Mouse (Mus musculus): ENCODE measurements around the gene Sesn3. TPM values are rescaled to one million over a fixed set of nuclear protein-coding genes. Genes with fewer than 3 reads are reported as not detected.

The Sesn3 gene
- polyA plus RNA-seq, 1 experiment = 4.9 TPM

GRCm38 (mm10) chr9:14362068-14362768 is 87.4 kb downstream of the Sesn3 start:
- H3K4me3 ChIP-seq (ENCODE audit: insufficient read depth, poor library complexity, severe bottlenecking) = no peak overlapping the region
- no peaks in the 10 kb centered on the region for H3K36me3 ChIP-seq (ENCODE audit: control insufficient read depth, insufficient read depth)
- no peaks in the 10 kb centered on the region for H3K79me2 ChIP-seq (ENCODE audit: control insufficient read depth, insufficient read depth)
- H3K27me3 ChIP-seq (ENCODE audit: control insufficient read depth, insufficient read depth, insufficient read length) = no peaks in the 10 kb centered on the region
- H3K79me3 ChIP-seq (ENCODE audit: low read depth) = no peaks in the 10 kb centered on the region
- H3ac ChIP-seq (ENCODE audit: control insufficient read depth, insufficient read length, low read depth) = no peak overlapping the region
- TF ChIP-seq CEBPB (IDR thresholded peaks at IDR 0.05; ENCODE audit: low read depth) (no peak), MAX (IDR thresholded peaks at IDR 0.05) (no peak), MYOD1 (IDR thresholded peaks at IDR 0.05; ENCODE audit: control insufficient read depth, insufficient read length, low read depth) (no peak), FOSL1 (IDR thresholded peaks at IDR 0.05; ENCODE audit: insufficient read depth, low read length, poor library complexity, severe bottlenecking) (no peak)

GRCm38 (mm10) chr9:14363540-14363939 is 88.7 kb downstream of the Sesn3 start:
- no peaks in the 10 kb centered on the region for H3K79me3 ChIP-seq (ENCODE audit: low read depth)
- no peaks in the 10 kb centered on the region for H3K79me2 ChIP-seq (ENCODE audit: control insufficient read depth, insufficient read depth)
- TF ChIP-seq CEBPB (IDR thresholded peaks at IDR 0.05; ENCODE audit: low read depth) (no peak), USF1 (IDR thresholded peaks at IDR 0.05; ENCODE audit: low read depth) (no peak), FOSL1 (IDR thresholded peaks at IDR 0.05; ENCODE audit: insufficient read depth, low read length, poor library complexity, severe bottlenecking) (no peak), CTCF (IDR thresholded peaks at IDR 0.05; ENCODE audit: control insufficient read depth, insufficient read depth, insufficient read length) (no peak), MYOD1 (IDR thresholded peaks at IDR 0.05; ENCODE audit: control insufficient read depth, insufficient read length, low read depth) (no peak), MAX (IDR thresholded peaks at IDR 0.05) (no peak), MYOG (IDR thresholded peaks at IDR 0.05; ENCODE audit: control insufficient read depth, extremely low read depth, insufficient read length) (no peak)
- no peak overlapping the region for H3K4me3 ChIP-seq (ENCODE audit: insufficient read depth, poor library complexity, severe bottlenecking)
- no peak overlapping the region for H3ac ChIP-seq (ENCODE audit: control insufficient read depth, insufficient read length, low read depth)
- H3K36me3 ChIP-seq (ENCODE audit: control insufficient read depth, insufficient read depth) = no peaks in the 10 kb centered on the region
- H3K27me3 ChIP-seq (ENCODE audit: control insufficient read depth, insufficient read depth, insufficient read length) = no peaks in the 10 kb centered on the region

GRCm38 (mm10) chr9:14364719-14365118 is 89.9 kb downstream of the Sesn3 start:
- H3K36me3 ChIP-seq (ENCODE audit: control insufficient read depth, insufficient read depth) = no peaks in the 10 kb centered on the region
- TF ChIP-seq CEBPB (IDR thresholded peaks at IDR 0.05; ENCODE audit: low read depth) = no peak
- no peak for TF ChIP-seq MYOD1 (IDR thresholded peaks at IDR 0.05; ENCODE audit: control insufficient read depth, insufficient read length, low read depth)
- TF ChIP-seq CTCF (IDR thresholded peaks at IDR 0.05; ENCODE audit: control insufficient read depth, insufficient read depth, insufficient read length) = no peak
- no peak for TF ChIP-seq FOSL1 (IDR thresholded peaks at IDR 0.05; ENCODE audit: insufficient read depth, low read length, poor library complexity, severe bottlenecking)
- TF ChIP-seq USF1 (IDR thresholded peaks at IDR 0.05; ENCODE audit: low read depth) = no peak
- no peaks in the 10 kb centered on the region for H3K79me3 ChIP-seq (ENCODE audit: low read depth)
- no peak overlapping the region for H3K4me3 ChIP-seq (ENCODE audit: insufficient read depth, poor library complexity, severe bottlenecking)
- H3ac ChIP-seq (ENCODE audit: control insufficient read depth, insufficient read length, low read depth) = no peak overlapping the region
- no peaks in the 10 kb centered on the region for H3K79me2 ChIP-seq (ENCODE audit: control insufficient read depth, insufficient read depth)
- H3K27me3 ChIP-seq (ENCODE audit: control insufficient read depth, insufficient read depth, insufficient read length) = no peaks in the 10 kb centered on the region

GRCm38 (mm10) chr9:14365481-14366125 is 90.7 kb downstream of the Sesn3 start:
- Histone ChIP-seq H3K36me3 (ENCODE audit: control insufficient read depth, insufficient read depth) (no peaks in the 10 kb centered on the region), H3K4me3 (ENCODE audit: insufficient read depth, poor library complexity, severe bottlenecking) (no peak overlapping the region), H3K79me2 (ENCODE audit: control insufficient read depth, insufficient read depth) (no peaks in the 10 kb centered on the region), H3K27me3 (ENCODE audit: control insufficient read depth, insufficient read depth, insufficient read length) (no peaks in the 10 kb centered on the region), H3ac (ENCODE audit: control insufficient read depth, insufficient read length, low read depth) (no peak overlapping the region), H3K79me3 (ENCODE audit: low read depth) (no peaks in the 10 kb centered on the region)
- no peak for TF ChIP-seq CEBPB (IDR thresholded peaks at IDR 0.05; ENCODE audit: low read depth)
- no peak for TF ChIP-seq MYOG (IDR thresholded peaks at IDR 0.05; ENCODE audit: control insufficient read depth, extremely low read depth, insufficient read length)

- Histone ChIP-seq H3K36me3 (ENCODE audit: control insufficient read depth, insufficient read depth) (no peaks in the 10 kb centered on the region), H3K79me3 (ENCODE audit: low read depth) (no peaks in the 10 kb centered on the region), H3K27me3 (ENCODE audit: control insufficient read depth, insufficient read depth, insufficient read length) (no peaks in the 10 kb centered on the region), H3K4me3 (ENCODE audit: insufficient read depth, poor library complexity, severe bottlenecking) (no peak overlapping the region), H3K79me2 (ENCODE audit: control insufficient read depth, insufficient read depth) (no peaks in the 10 kb centered on the region), H3ac (ENCODE audit: control insufficient read depth, insufficient read length, low read depth) (no peak overlapping the region)
- no peak for TF ChIP-seq FOSL1 (IDR thresholded peaks at IDR 0.05; ENCODE audit: insufficient read depth, low read length, poor library complexity, severe bottlenecking)
- no peak for TF ChIP-seq MYOG (IDR thresholded peaks at IDR 0.05; ENCODE audit: control insufficient read depth, extremely low read depth, insufficient read length)
- no peak for TF ChIP-seq CEBPB (IDR thresholded peaks at IDR 0.05; ENCODE audit: low read depth)
- TF ChIP-seq USF1 (IDR thresholded peaks at IDR 0.05; ENCODE audit: low read depth) = no peak
- TF ChIP-seq MAX (IDR thresholded peaks at IDR 0.05) = no peak
- TF ChIP-seq CTCF (IDR thresholded peaks at IDR 0.05; ENCODE audit: control insufficient read depth, insufficient read depth, insufficient read length) = no peak
- no peak for TF ChIP-seq MYOD1 (IDR thresholded peaks at IDR 0.05; ENCODE audit: control insufficient read depth, insufficient read length, low read depth)
These were observed 93.0 kb downstream of the Sesn3 start for GRCm38 (mm10) chr9:14367850-14368249.

GRCm38 (mm10) chr9:14369271-14369670 is 94.4 kb downstream of the Sesn3 start:
- Histone ChIP-seq H3K79me2 (ENCODE audit: control insufficient read depth, insufficient read depth) (no peaks in the 10 kb centered on the region), H3ac (ENCODE audit: control insufficient read depth, insufficient read length, low read depth) (no peak overlapping the region), H3K36me3 (ENCODE audit: control insufficient read depth, insufficient read depth) (no peaks in the 10 kb centered on the region), H3K79me3 (ENCODE audit: low read depth) (no peaks in the 10 kb centered on the region), H3K4me3 (ENCODE audit: insufficient read depth, poor library complexity, severe bottlenecking) (no peak overlapping the region), H3K27me3 (ENCODE audit: control insufficient read depth, insufficient read depth, insufficient read length) (no peaks in the 10 kb centered on the region)
- TF ChIP-seq MAX (IDR thresholded peaks at IDR 0.05) (no peak), CEBPB (IDR thresholded peaks at IDR 0.05; ENCODE audit: low read depth) (no peak), FOSL1 (IDR thresholded peaks at IDR 0.05; ENCODE audit: insufficient read depth, low read length, poor library complexity, severe bottlenecking) (no peak), MYOD1 (IDR thresholded peaks at IDR 0.05; ENCODE audit: control insufficient read depth, insufficient read length, low read depth) (no peak), MYOG (IDR thresholded peaks at IDR 0.05; ENCODE audit: control insufficient read depth, extremely low read depth, insufficient read length) (no peak), CTCF (IDR thresholded peaks at IDR 0.05; ENCODE audit: control insufficient read depth, insufficient read depth, insufficient read length) (no peak), USF1 (IDR thresholded peaks at IDR 0.05; ENCODE audit: low read depth) (no peak)

All from C2C12 (cell line).